Mouse (Mus musculus): ENCODE results near the gene Olfr1134.
"Not testable (repeated sequence)": the region's sequence is repeated elsewhere in the genome, so short reads cannot be mapped to it uniquely, and the experiment has no call there.

The Olfr1134 gene

DNA sequence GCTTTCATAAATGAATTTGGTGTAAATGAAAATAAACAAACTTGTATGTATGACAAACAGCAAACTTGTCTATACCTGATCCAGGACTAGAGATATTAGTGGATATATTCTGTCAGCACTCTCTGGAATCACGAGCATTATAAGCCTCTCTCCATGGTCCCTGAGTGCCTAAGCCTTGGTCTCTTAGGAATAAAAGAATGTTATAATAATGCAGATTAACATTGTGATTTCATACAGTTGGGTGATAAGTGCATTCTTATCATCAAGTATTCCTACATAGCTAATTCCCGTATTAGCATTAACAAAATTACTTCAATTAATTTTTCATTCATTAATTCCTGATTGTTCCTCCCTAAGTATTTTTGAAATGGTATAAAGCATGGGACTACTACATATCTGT is at the start of gene Olfr1134:
Olfr1134 (minus strand) TSS at position 101 of the 400 bp plus-strand sequence.
- no peak for DNase-seq (ENCODE audit: low spot score)

DNA sequence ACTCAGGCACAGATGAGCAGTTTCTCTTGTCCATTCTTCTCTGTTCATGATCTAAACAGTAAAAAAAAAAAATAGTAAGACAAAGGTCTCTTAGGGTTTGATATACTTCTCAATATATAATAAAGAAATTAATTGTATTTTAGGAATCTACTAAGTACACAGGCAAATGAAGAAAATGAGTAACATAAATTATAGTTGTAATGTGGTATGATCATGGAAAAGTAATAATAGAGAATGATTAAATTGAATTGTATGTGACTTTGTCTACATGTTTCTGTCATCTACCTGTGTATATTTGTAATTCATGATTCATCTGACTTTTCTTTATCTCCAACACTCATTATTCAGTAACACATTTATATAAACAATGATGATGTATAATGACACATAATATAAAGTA is 35.6 kb upstream of the Olfr1134 start, which contains the start of gene Olfr1136:
Olfr1136 (minus strand) TSS at position 101 of the 400 bp plus-strand sequence.
- no peak for DNase-seq (ENCODE audit: low spot score)

DNA sequence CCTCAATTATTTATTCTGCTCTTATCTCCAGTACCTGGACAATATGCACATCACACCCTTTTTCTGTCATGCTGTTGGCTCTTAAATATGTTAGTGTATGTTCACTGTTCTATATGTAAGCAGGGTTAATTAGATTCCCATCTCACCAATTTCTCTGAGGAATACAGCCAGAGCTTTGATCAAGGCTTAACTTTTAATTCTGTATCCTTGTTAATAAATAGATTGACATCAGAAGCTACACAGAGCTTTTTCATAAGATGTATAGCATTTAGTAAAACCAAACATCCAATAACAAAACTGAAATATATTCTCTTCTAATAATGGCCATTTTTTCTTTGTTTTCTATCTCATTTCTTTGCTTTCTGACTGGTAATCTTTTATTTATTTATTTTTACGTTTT is 15.3 kb upstream of the Olfr1134 start, which contains the start of gene Olfr1135:
Olfr1135 (minus strand) TSS at position 101 of the 400 bp plus-strand sequence.
- no peak for DNase-seq (ENCODE audit: low spot score)

DNA sequence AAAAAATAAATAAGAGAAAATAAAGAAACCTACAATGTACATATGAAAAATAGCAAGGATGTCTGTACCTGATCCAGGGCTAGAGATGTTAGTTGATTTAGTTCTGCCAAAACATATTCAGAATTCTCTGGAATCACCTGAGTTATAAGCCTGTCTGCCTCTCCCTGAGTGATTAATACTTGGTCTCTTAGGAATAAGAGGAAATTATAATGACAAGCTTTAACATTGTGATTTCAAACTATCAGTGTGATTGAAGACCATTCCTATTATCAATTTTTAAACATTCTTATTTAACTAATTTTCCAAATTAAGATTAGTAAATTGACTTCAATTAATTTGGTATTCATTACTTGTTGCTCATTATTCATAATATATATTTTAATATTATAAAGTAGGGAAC is 11.0 kb downstream of the Olfr1134 start, which contains the start of gene Olfr1133:
Olfr1133 (minus strand) TSS at position 101 of the 400 bp plus-strand sequence.
- no peak for DNase-seq (ENCODE audit: low spot score)

DNA sequence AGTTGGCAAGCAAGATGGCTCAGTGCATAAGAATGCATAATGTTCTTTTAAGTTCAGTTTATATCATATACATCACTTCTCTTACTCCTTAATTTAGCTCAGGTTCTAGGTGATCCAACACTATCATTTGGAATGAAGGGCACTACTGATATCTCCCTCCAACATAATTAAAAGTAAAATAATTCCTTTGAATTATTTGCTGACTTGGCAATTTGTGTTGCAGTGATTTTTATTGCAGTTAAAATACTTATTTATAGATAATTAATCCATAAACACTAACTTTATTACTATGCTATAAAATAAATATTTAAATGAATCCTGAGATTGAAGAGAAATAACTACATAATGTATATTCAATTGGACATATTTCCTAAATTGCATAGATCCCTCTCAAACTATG is 15.8 kb downstream of the Olfr1134 start:
- DNase-seq (ENCODE audit: low spot score): no peak

DNA sequence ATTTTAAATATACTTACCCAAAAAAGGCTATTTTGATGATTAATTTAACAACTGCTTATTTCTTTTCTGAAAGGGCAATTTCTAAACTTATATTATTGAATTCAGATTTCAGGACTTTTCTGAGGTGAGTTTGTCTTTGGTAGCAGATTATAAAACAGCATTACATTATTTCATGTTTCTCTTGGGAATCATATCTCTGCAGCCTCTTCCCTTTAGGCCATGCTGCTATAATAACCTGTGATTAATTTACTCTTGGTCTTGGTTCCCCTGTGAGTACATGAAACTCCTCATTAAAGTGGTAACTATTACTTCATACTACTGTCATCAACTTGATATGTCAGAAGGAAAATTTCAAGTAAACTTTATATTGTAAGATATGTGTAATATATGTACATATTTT is 20.8 kb downstream of the Olfr1134 start, which contains the start of gene Olfr1132:
Olfr1132 (minus strand) TSS at position 101 of the 400 bp plus-strand sequence.
- no peak for DNase-seq (ENCODE audit: low spot score)

DNA sequence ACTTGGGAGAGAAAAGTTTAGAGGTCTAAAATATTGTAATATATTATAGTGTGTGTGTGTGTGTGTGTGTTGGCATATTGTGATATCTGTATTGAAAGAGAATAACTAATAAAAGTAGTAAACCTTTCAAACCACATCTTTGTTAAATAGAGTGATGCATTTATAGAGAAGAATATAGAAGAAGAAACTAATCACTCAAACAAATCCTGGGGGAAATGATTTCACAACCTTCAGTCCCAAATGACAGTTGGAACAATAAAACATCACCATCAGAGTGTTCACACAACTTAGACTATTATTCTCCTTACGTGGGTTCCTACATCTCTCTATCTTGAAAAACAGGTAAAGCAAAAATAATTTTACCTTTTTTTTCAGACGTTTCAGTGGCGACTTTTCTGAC is 31.5 kb downstream of the Olfr1134 start, which contains the start of gene Olfr1131:
Olfr1131 (plus strand) TSS at position 301 of the 400 bp plus-strand sequence.
- DNase-seq (ENCODE audit: low spot score): no peak

DNA sequence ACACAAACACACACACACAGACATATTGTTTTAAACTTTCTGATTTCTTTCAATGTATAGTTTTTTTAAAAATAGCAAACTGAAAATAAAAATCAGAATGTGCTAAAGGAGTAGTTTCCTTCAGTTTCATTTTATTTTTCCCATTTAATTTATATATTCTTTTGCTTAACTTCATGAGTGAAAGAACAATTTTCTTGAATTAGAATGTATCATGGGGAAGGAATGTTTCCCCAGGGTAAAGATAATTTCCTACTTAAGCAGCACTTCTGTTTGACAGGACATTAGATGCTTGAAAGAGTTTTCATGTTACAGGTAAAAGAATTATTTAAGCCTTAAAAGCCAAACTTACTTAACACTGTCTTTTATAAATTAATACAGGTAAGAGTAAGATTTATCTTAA is 52.3 kb downstream of the Olfr1134 start, which contains the start of gene Olfr1130:
Olfr1130 (plus strand) TSS at position 301 of the 400 bp plus-strand sequence.
- DNase-seq (ENCODE audit: low spot score): not testable (repeated sequence)
